Mouse (Mus musculus): Measurements from ENCODE around the gene Prelp.
"Not testable (repeated sequence)": the region's sequence is repeated elsewhere in the genome, so short reads cannot be mapped to it uniquely, and the experiment has no call there.

Gene Prelp

GRCm38 (mm10) chr1:133921304-133921751 is at the start of gene Prelp:
TSS of gene Prelp (minus strand) at chr1:133921414.
- DNase-seq (ENCODE audit: extremely low read depth, low read depth): no peak

- DNase-seq (ENCODE audit: extremely low read depth, low read depth): no peak
Measured at GRCm38 (mm10) chr1:133969427-133969826, 48.2 kb upstream of the Prelp start.

- DNase-seq (ENCODE audit: extremely low read depth, low read depth): peak; percentile 24
Measured at GRCm38 (mm10) chr1:133968788-133969325, 47.6 kb upstream of the Prelp start.

GRCm38 (mm10) chr1:133967481-133968017 is 46.3 kb upstream of the Prelp start:
- no peak for DNase-seq (ENCODE audit: extremely low read depth, low read depth)

- no peak for DNase-seq (ENCODE audit: extremely low read depth, low read depth)
Measured at GRCm38 (mm10) chr1:133966044-133966443, 44.8 kb upstream of the Prelp start.

- DNase-seq (ENCODE audit: extremely low read depth, low read depth): no peak
Measured at GRCm38 (mm10) chr1:133965298-133965697, 44.1 kb upstream of the Prelp start.

GRCm38 (mm10) chr1:133964742-133965141 is 43.5 kb upstream of the Prelp start:
- peak; percentile 48 for DNase-seq (ENCODE audit: extremely low read depth, low read depth)

- not testable (repeated sequence) for DNase-seq (ENCODE audit: extremely low read depth, low read depth)
Measured at GRCm38 (mm10) chr1:133963578-133963977, 42.4 kb upstream of the Prelp start.

- not testable (repeated sequence) for DNase-seq (ENCODE audit: extremely low read depth, low read depth)
Measured at GRCm38 (mm10) chr1:133963128-133963527, 41.9 kb upstream of the Prelp start.

- no peak for DNase-seq (ENCODE audit: extremely low read depth, low read depth)
Measured at GRCm38 (mm10) chr1:133961281-133962134, 40.3 kb upstream of the Prelp start.

- DNase-seq (ENCODE audit: extremely low read depth, low read depth): no peak
Measured at GRCm38 (mm10) chr1:133959521-133959920, 38.3 kb upstream of the Prelp start.

GRCm38 (mm10) chr1:133954009-133954408 is 32.8 kb upstream of the Prelp start:
- DNase-seq (ENCODE audit: extremely low read depth, low read depth): peak; percentile 68

GRCm38 (mm10) chr1:133953261-133953742 is 32.1 kb upstream of the Prelp start:
- no peak for DNase-seq (ENCODE audit: extremely low read depth, low read depth)

- peak; percentile 91 for DNase-seq (ENCODE audit: extremely low read depth, low read depth)
Measured at GRCm38 (mm10) chr1:133951598-133951997, 30.4 kb upstream of the Prelp start.

- peak; percentile 85 for DNase-seq (ENCODE audit: extremely low read depth, low read depth)
Measured at GRCm38 (mm10) chr1:133950061-133950782, 29.0 kb upstream of the Prelp start.

GRCm38 (mm10) chr1:133945106-133945505 is 23.9 kb upstream of the Prelp start:
- DNase-seq (ENCODE audit: extremely low read depth, low read depth): no peak

- no peak for DNase-seq (ENCODE audit: extremely low read depth, low read depth)
Measured at GRCm38 (mm10) chr1:133941904-133942303, 20.7 kb upstream of the Prelp start.

GRCm38 (mm10) chr1:133941158-133941860 is 20.1 kb upstream of the Prelp start:
- DNase-seq (ENCODE audit: extremely low read depth, low read depth): no peak

- DNase-seq (ENCODE audit: extremely low read depth, low read depth): no peak
Measured at GRCm38 (mm10) chr1:133940481-133941092, 19.4 kb upstream of the Prelp start.

- no peak for DNase-seq (ENCODE audit: extremely low read depth, low read depth)
Measured at GRCm38 (mm10) chr1:133939708-133940107, 18.5 kb upstream of the Prelp start.

GRCm38 (mm10) chr1:133936169-133936568 is 15.0 kb upstream of the Prelp start:
- no peak for DNase-seq (ENCODE audit: extremely low read depth, low read depth)
